Mouse (Mus musculus) layer of hippocampus, postnatal 36 days (tissue): ENCODE measurements around the gene Acp6. TPM values are rescaled to one million over a fixed set of nuclear protein-coding genes. Genes with fewer than 3 reads are reported as not detected.

Experiments
- DNase-seq, 2 experiments: peaks; one replicate each; pipeline ENCODE4 v3.0.0; 2022
- total RNA-seq, 2 experiments: library from RNA; stranded (reverse); gene quantifications; 2 replicates each; pipeline ENCODE4 v1.2.3; 2021

Gene Acp6
- total RNA-seq, 2 experiments from 2014 or later, result 31.8 to 36.3 TPM

GRCm38 (mm10) chr3:97196571-97196970 lies 38.0 kb downstream of the Acp6 start:
- DNase-seq, result no peak

DNA sequence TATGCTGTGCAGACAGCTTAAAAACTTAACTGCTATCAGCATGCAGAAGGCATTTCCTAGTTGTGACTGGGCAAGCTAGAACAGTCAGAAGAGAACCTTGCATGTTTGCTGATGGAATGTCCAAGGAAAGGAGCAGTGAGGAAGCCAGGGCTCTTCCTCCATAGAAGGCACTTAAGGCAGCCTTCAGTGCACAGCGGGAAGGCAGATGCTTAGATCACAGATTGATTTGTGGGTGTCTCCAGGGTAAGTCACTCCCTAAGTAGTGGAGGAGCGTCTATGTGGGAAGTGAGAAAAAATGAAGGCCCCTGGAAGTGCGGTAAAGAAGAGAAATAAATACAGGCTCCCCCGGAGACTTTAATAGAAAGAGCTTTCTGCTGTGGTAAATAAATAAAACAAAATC lies 40.7 kb downstream of the Acp6 start:
- DNase-seq, result no peak

- peak in 1 of 2 experiments; percentile 49 for DNase-seq
Observed at GRCm38 (mm10) chr3:97201943-97202342, 43.4 kb downstream of the Acp6 start.

DNA sequence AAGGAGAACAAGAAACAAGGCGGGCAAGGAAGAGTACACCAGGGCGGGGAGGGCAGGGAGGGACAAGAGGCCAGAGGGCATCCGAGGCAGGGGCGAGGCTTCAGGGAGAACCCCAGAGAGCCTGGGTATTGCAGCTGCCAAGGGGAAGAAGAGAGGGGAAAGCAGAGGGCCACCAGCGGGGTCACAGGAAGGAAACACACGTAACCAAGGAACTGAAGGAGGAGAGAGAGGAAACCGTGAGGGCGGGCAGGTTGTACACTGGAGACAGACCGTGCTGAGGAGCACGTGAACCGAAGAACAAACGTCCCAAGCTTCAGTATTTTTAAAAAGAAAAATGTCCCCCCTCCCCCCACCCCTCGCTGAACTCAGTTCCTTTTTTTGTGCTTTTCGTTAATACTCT lies 45.3 kb downstream of the Acp6 start:
- DNase-seq, result no peak

DNA sequence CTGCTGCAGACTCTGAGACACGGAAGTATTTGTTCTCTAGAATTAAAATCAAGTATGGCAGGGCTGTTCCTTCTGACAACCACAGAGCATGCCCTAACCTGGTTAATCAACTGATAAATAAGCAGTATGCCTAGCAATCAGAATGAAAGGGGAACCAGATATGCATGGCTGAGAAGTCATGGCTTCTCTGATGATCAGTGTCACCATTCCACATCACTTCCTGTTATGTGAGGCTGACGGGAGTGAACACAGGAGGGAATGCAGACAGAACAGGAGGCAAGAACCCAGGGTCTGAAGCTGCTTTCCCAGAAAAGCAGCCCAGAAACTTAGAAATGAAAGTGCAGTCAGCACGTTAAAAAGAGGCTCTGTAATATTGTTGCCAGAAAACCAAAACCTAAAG lies 47.9 kb downstream of the Acp6 start:
- DNase-seq, result no peak

- no peak for DNase-seq
Observed at GRCm38 (mm10) chr3:97209351-97209750, 50.8 kb downstream of the Acp6 start.

- DNase-seq, result no peak
Observed at GRCm38 (mm10) chr3:97211177-97211576, 52.6 kb downstream of the Acp6 start.

- DNase-seq, result no peak
Observed at GRCm38 (mm10) chr3:97213871-97214270, 55.3 kb downstream of the Acp6 start.

- no peak for DNase-seq
Observed at GRCm38 (mm10) chr3:97214439-97214838, 55.9 kb downstream of the Acp6 start.

GRCm38 (mm10) chr3:97215526-97215925 lies 56.9 kb downstream of the Acp6 start:
- no peak for DNase-seq

- no peak for DNase-seq
Observed at GRCm38 (mm10) chr3:97223261-97223660, 64.7 kb downstream of the Acp6 start.

DNA sequence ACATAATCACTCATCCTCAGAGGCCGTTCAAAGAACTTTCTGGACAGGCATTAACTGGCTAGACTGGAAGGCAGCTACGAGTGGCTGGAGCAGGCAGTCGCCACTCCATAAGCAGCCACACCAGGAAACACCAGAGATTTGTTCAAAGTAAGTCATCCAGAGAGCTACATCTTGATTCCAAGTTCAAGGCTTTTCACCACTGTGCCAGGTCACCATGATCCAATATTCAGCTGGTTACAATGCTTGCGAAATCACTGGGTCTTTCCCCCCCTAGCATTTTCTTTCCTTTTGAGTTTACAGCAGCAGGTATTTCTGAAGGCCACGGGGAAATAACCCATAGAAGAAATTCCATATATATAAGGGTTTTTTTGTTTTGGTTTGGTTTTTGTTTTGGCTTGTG lies 66.7 kb downstream of the Acp6 start:
- DNase-seq, result no peak

- no peak for DNase-seq
Observed at GRCm38 (mm10) chr3:97226719-97227118, 68.1 kb downstream of the Acp6 start.

Other genes with a start within 250 kb of the Acp6 start
- gene Gja8, start 232.8 kb upstream of the Acp6 start, total RNA-seq, result not detected
- gene Bcl9, start 139.1 kb downstream of the Acp6 start, total RNA-seq, result 10 to 100 TPM; 59.1 to 63.3 TPM